Mouse (Mus musculus) G1E-ER4 (cell line): Measurements from ENCODE around the gene Ttll12. TPM values are rescaled to one million over a fixed set of nuclear protein-coding genes. Genes with fewer than 3 reads are reported as not detected.

Source experiments
- GATA1 ChIP-seq: IDR thresholded peaks from one replicate; pipeline ENCODE4 v1.8.0; 2012; ENCODE audit warnings: low read length, inconsistent platforms
- polyA plus RNA-seq: library from polyadenylated mRNA; stranded (reverse); fragments of >175 nt; gene quantifications from 2 replicates; pipeline ENCODE4 v1.2.3, GENCODE M21; 2012

Ttll12 gene
- polyA plus RNA-seq, 1 experiment, result 141 TPM

DNA sequence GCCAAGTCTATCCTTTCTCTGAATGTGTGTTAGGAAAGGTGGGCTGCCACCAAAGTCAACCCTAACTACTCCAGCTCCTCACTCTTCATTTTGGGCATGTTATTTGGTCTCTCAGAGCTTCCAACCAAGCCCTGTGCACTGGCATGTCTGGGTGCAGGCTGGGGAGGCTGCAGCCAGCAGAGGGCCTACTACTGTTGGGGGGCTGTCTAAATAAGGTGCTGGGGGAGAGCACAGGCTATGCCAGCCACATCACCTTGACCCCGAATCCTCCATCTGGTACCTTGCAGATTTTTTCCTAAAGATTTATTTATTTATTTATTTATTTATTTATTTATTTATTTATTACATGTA, 8.1 kb upstream of the Ttll12 start:
- no peak for TF ChIP-seq GATA1

DNA sequence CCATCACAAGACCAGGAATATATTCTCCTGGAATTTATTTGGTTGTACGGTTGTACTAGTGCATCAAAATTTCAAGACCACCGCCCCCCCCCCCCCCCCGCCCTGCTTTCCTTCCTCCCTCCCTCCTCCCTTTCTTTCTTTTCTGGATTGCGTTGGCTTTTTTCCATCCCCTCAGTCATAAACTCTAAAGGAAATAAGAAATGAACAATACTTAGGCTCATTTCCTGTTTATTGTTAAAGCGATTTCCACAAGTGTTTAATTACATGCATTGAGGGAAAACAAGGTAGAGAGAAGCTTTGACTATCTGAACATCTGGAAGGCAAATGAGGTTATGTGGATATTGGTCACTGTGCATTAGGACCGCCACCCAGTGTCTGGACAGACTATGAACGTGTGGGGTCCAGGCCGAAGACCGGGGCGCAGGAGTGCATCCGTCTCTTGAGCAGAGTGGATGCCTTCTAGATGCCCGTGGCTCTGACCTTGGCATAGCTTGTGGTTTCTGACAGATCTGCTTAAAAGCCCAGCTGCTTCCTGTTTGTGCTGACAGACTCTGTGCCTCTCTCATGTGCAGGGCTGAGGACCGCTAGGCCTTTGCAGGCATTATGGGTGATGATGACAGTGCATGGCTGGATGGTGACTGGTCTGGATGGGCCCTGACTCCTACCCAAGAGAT, 7.6 kb upstream of the Ttll12 start:
- no peak for TF ChIP-seq GATA1

- no peak for TF ChIP-seq GATA1
These were observed 6.2 kb upstream of the Ttll12 start for GRCm38 (mm10) chr15:83601185-83601584.

GRCm38 (mm10) chr15:83596833-83597232, 1.9 kb upstream of the Ttll12 start:
- no peak for TF ChIP-seq GATA1

GRCm38 (mm10) chr15:83595364-83595711, 381 bp upstream of the Ttll12 start:
- TF ChIP-seq GATA1, result no peak

GRCm38 (mm10) chr15:83593702-83594512, 1.1 kb downstream of the Ttll12 start:
- no peak for TF ChIP-seq GATA1

DNA sequence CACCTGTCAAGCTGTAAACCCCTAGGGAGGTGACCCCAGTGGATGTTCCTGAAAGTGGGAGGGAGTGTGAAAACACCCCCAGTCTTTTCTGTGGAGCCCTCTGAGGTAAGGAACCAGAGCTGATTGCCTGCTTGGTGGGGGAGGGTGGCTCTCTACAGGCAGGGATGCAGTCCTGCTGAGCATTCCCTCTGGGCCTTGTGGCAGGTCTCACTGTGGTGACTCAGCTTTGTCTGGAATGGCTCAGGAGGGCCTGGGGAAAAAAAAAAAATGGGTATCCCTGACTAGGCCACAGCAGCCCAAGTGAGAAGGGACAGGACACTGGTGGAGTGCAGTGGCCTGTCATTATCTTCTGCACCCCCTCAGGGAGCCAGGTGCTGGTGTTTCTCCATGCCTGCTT, 1.8 kb downstream of the Ttll12 start:
- no peak for TF ChIP-seq GATA1

DNA sequence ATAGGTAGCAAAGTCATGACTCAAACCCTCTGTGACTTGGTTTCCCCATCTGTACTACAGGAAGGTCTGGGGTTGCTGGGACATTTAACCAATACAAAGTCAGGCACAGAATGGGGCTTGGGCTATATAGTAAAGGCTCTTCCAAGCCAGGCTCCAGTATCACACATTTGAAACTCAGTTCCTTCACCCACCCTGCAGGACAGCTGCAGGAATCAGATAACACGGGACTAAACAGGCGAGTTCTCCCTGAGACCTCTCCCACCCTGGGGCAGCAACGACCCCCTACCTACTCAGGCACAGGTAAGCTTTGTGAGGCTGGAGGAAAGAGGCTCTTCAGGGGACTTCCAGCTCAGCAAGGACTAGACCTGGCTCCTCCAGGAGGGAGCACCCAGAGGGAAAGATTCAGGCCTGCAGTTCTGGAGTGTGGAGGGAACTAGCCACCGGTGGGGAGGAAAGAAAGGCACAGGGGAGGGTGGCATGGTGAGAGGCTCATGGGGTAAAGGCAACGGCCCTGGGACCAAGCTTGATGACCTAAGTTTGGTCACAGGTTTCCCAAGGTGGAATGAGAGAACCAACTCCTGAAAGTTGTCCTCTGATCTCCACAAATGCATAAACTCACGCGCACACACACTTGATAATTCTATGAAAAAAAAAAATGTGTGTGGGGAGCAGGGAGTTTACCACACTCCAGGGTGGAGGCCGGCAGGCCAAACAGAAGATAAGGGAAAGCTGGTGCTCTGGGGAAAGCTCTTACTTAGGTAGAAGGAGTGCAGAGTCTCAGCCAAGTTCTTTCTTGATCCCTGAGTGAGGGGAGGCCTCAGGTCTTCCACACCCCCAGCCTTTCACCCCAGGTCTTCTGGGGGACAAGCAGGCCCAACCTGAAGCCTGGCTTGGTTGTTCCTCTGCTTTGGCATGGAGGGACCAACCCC, 2.4 kb downstream of the Ttll12 start:
- no peak for TF ChIP-seq GATA1

DNA sequence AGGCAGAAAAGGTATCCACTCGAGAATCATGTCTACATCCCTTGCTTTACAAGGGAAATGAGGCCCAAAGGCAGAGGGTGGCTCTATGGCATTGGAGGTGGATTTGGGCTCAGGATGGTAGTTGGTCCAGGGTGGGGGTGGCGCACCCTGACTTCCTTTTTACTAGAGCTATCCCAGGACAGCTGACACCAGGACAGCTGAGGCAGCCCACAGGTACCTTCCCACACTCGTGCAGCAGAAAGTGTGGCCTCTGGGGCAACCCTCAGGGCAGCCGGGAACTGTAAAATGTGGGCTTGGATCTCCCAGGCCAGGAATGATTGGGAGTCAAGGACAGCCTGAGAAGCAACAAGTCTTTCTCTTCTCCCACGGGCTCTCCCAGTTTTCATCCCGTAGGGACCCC, 3.2 kb downstream of the Ttll12 start:
- TF ChIP-seq GATA1, result no peak

DNA sequence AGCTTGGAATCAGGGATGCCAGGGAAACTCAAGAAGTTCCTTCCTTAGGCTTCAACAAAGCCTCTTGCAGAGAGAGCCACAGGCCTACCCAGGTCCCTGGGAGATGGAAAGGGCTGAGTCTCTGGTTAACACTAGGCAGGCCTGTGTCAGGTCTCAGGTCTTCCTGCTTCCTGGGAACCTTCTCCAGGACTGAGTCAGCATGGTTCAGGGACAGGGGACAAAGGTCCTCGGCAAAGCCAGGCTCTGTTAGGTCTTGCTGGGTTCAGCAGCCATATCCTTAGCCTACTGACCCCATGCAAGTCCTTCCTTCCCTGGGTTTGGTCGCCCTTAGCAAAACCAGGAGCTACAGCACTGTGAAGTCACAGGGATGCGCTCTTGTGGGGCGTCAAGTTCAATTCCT, 4.1 kb downstream of the Ttll12 start:
- TF ChIP-seq GATA1, result no peak

DNA sequence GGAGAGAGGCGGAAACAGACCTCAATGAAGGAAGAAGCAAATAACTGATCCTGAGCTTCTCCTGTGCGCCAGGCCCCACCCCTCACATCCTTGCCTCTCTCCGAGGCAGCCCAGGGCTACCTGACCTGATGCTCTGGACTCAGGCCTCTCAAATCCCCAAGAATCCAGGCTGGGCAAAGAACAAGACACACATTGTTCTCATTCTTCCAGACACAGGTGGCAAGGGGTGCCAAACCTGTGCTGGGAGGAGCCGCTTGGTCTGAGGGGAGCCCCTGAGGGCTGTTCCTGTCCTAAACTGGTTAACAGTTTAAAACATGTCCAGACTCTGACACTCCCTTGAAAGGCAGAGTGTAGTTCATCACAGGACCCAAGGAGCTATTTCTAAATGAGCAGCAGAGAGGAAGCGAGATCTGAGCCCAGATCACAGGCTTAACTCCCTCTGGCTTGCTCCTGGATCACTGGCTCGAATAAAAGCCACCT, 10.2 kb downstream of the Ttll12 start:
- TF ChIP-seq GATA1, result no peak

GRCm38 (mm10) chr15:83583419-83584156, 11.4 kb downstream of the Ttll12 start:
- no peak for TF ChIP-seq GATA1

DNA sequence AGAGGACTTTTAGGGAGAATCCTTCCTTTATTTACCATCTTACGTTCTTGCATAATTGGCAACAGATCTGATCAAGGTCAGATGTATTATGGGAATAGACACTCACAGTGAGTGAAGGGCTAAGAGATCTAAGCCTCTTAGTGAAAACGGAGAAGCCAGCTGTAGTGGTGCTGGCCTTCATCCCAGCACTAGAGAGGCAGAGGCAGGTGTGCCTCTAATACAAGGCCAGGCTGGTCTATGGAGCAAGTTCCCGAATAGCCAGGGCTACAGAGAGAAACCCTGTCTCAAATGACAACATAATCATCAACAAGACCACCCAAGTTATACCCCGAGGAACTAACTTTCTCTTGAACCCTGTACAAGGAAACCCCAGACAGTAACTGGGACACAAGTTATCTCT, 12.0 kb downstream of the Ttll12 start:
- TF ChIP-seq GATA1, result no peak

DNA sequence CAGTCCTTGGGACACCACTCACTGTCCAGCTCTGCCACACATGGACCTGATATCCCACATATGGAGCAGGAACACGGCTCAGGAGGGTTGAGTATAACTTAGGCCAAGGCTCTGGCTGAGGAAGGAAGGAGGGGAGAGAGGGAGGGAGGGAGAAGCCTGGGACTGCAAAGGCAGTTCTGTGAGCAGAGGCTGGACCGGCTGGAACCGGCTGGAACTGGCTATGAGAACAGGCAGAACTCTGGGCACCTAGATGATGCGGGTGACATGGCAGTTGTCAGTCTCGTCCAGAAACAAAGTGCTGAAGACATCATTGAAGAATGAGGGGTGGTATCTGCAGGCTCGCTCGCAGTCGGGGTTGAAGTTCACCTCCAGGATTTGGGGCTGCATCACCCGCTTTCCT, 18.3 kb downstream of the Ttll12 start:
- TF ChIP-seq GATA1, result no peak

GRCm38 (mm10) chr15:83575543-83575942, 19.4 kb downstream of the Ttll12 start:
- no peak for TF ChIP-seq GATA1

DNA sequence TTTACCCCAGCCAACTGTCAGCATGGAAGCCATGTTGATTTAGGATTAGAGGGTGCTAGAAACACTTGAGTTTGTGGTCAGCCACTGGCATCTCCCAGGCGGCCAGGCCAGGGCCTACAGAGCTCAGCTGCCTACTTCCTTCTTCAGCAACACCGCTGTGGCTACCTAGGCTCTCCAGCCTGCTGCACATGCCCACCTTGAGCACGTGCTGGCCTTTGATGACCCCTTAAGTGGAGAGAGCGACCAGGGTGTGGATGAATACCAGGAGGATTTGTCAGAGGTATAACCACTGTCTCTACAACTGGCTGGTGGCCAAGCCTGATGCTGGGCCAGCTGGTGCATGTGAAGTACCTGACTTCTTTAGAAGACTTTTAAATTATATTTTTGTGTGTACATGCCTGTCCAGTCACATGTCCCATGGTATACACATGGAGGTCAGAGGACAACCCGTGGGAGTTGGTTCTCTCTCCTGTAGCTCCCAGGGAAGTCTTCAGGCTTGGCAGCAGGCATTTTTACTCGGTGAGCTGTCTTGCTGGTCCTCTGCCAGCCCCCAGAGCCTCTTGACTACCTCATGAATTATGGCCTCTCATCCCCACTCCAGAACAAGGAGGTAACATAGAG, 20.1 kb downstream of the Ttll12 start:
- no peak for TF ChIP-seq GATA1
